In genomic region chr12:111759176-111760061, GRCm38 (mm10) we compare ENCODE assay signal across 8 mouse cellular contexts. TPM values are rescaled to one million over a fixed set of nuclear protein-coding genes. Genes with fewer than 3 reads are reported as not detected.
DNase-seq lines count a peak whose midpoint lies in the region; ATAC-seq lines count a peak whose summit lies in the region.

No protein-coding gene starts in this region.

- H3K27me3 ChIP-seq in forebrain, embryonic 14.5 days (replicated peaks; ENCODE audit: control insufficient read depth, insufficient read depth, low read length), result no peaks in the 10 kb centered on the region
- no peaks in the 10 kb centered on the region for H3K27me3 ChIP-seq in stomach, embryonic 15.5 days (replicated peaks)

- peak; percentile 41 for DNase-seq in layer of hippocampus, adult 9-11 months
- no peak for DNase-seq in layer of hippocampus, adult 18-20 months (ENCODE audit: low spot score in 2 of 2)
- peak; percentile 78 for DNase-seq in cerebellum, adult 11-12 months
- peak; percentile 46 for DNase-seq in forebrain, embryonic 14.5 days (ENCODE audit: low spot score)
- peak; percentile 84 for DNase-seq in heart, postnatal 4 days
- DNase-seq in left cerebral cortex, postnatal 14 days (ENCODE audit: low spot score in 2 of 2), result peak; percentile 27 to 43

- WGBS in forebrain, embryonic 14.5 days, result 1% methylated on average over 35 of the region's 35 CpGs
- 3% methylated on average over 33 of the region's 35 CpGs for WGBS in stomach, embryonic 15.5 days

- H3K9ac ChIP-seq in forebrain, embryonic 14.5 days (ENCODE audit: low read length), result peak overlapping the region; percentile 98
- H3K9ac ChIP-seq in stomach, embryonic 15.5 days, result peak overlapping the region; percentile 93

- peaks cover 12% of the 10 kb centered on the region; the same call in 1 of the 2 replicates for H3K36me3 ChIP-seq in forebrain, embryonic 14.5 days (ENCODE audit: control insufficient read depth, insufficient read depth, low read length)
- 0 out of 2 replicates have a peak, but pooled peaks cover 4% of the 10 kb centered on the region for H3K36me3 ChIP-seq in stomach, embryonic 15.5 days

- H3K4me3 ChIP-seq in forebrain, embryonic 14.5 days (ENCODE audit: low read depth, low read length), result peak overlapping the region; percentile 86
- H3K4me3 ChIP-seq in stomach, embryonic 15.5 days (replicated peaks), result peak overlapping the region; percentile 94

- H3K4me1 ChIP-seq in forebrain, embryonic 14.5 days (ENCODE audit: control insufficient read depth, insufficient read depth, low read length), result peaks cover 16% of the 10 kb centered on the region
- H3K4me1 ChIP-seq in stomach, embryonic 15.5 days, result peaks cover 29% of the 10 kb centered on the region

- intact Hi-C loops in left cerebral cortex, postnatal 14 days (cut with DNase I), result no loop called here

- peak; percentile 52 for ATAC-seq in forebrain, embryonic 14.5 days
- ATAC-seq in megakaryocyte, adult 5-6 weeks (ENCODE audit: poor library complexity, severe bottlenecking), result peak; percentile 26
- peak; percentile 8; the same call in 1 of the 2 replicates for ATAC-seq in stomach, embryonic 15.5 days (ENCODE audit: insufficient read depth, low FRiP score, low read depth)

- H3K4me2 ChIP-seq in forebrain, embryonic 14.5 days (ENCODE audit: low read length), result peak overlapping the region; percentile 89
- peak overlapping the region; percentile 99 for H3K4me2 ChIP-seq in stomach, embryonic 15.5 days

- H3K9me3 ChIP-seq in forebrain, embryonic 14.5 days (replicated peaks; ENCODE audit: control insufficient read depth, low read length), result no peaks in the 10 kb centered on the region
- H3K9me3 ChIP-seq in stomach, embryonic 15.5 days, result no peaks in the 10 kb centered on the region

- H3K27ac ChIP-seq in forebrain, embryonic 14.5 days (ENCODE audit: low read depth, low read length), result peak overlapping the region; percentile 92
- peak overlapping the region; percentile 89 for H3K27ac ChIP-seq in stomach, embryonic 15.5 days

RNA-seq across cellular contexts. Expression of gene Klc1, which starts 0.8 kb away (rescaled TPM):
- total RNA-seq in layer of hippocampus, adult 18-20 months (2021), result 100 to 1,000 TPM; 682 to 695 TPM
- polyA plus RNA-seq in forebrain, embryonic 14.5 days (2014; fragmentation: Nextera tagmentation; extraction: Ambion mirVana), result 391 and 464 TPM in 2 replicates
- 100 to 1,000 TPM; 159 to 169 TPM for total RNA-seq in heart, postnatal 4 days (2021)
- 100 to 1,000 TPM; 856 to 890 TPM for total RNA-seq in left cerebral cortex, postnatal 14 days (2021)
- 36.3 and 36.7 TPM in 2 replicates for total RNA-seq in megakaryocyte, adult 5-6 weeks (2015)
- total RNA-seq in megakaryocyte, adult 5-6 weeks (2017), result 72.7 and 83.1 TPM in 2 replicates
- 97.8 and 113 TPM in 2 replicates for polyA plus RNA-seq in stomach, embryonic 15.5 days (2015; fragmentation: Nextera tagmentation; extraction: Ambion mirVana)

RNA-seq across cellular contexts. Expression of gene Apopt1, which starts 46.4 kb away (rescaled TPM):
- 10 to 100 TPM; 32.9 to 37.4 TPM for total RNA-seq in layer of hippocampus, adult 18-20 months (2021)
- polyA plus RNA-seq in forebrain, embryonic 14.5 days (2014; fragmentation: Nextera tagmentation; extraction: Ambion mirVana), result 47.1 and 50.8 TPM in 2 replicates
- total RNA-seq in heart, postnatal 4 days (2021), result 10 to 100 TPM; 40.0 to 42.1 TPM
- total RNA-seq in left cerebral cortex, postnatal 14 days (2021), result 10 to 100 TPM; 39.4 to 44.3 TPM
- total RNA-seq in megakaryocyte, adult 5-6 weeks (2015), result 44.6 and 45.0 TPM in 2 replicates
- total RNA-seq in megakaryocyte, adult 5-6 weeks (2017), result 60.6 and 61.0 TPM in 2 replicates
- 46.4 and 51.3 TPM in 2 replicates for polyA plus RNA-seq in stomach, embryonic 15.5 days (2015; fragmentation: Nextera tagmentation; extraction: Ambion mirVana)

RNA-seq across cellular contexts. Expression of gene Bag5, which starts 46.4 kb away (rescaled TPM):
- total RNA-seq in layer of hippocampus, adult 18-20 months (2021), result 10 to 100 TPM; 54.9 to 58.5 TPM
- polyA plus RNA-seq in forebrain, embryonic 14.5 days (2014; fragmentation: Nextera tagmentation; extraction: Ambion mirVana), result 60.4 and 65.8 TPM in 2 replicates
- 10 to 100 TPM; 29.3 to 32.6 TPM for total RNA-seq in heart, postnatal 4 days (2021)
- 10 to 100 TPM; 45.7 to 47.0 TPM for total RNA-seq in left cerebral cortex, postnatal 14 days (2021)
- total RNA-seq in megakaryocyte, adult 5-6 weeks (2015), result 10.8 and 11.4 TPM in 2 replicates
- 19.1 and 21.8 TPM in 2 replicates for total RNA-seq in megakaryocyte, adult 5-6 weeks (2017)
- polyA plus RNA-seq in stomach, embryonic 15.5 days (2015; fragmentation: Nextera tagmentation; extraction: Ambion mirVana), result 49.5 and 50.9 TPM in 2 replicates

RNA-seq across cellular contexts. Expression of gene Xrcc3, which starts 54.3 kb away (rescaled TPM):
- 1 to 10 TPM; 4.0 to 6.0 TPM for total RNA-seq in layer of hippocampus, adult 18-20 months (2021)
- 3.0 and 3.7 TPM in 2 replicates for polyA plus RNA-seq in forebrain, embryonic 14.5 days (2014; fragmentation: Nextera tagmentation; extraction: Ambion mirVana)
- 1 to 10 TPM; 4.8 to 5.5 TPM for total RNA-seq in heart, postnatal 4 days (2021)
- total RNA-seq in left cerebral cortex, postnatal 14 days (2021), result 1 to 10 TPM; 3.7 to 4.7 TPM
- 3.7 and 4.6 TPM in 2 replicates for total RNA-seq in megakaryocyte, adult 5-6 weeks (2015)
- total RNA-seq in megakaryocyte, adult 5-6 weeks (2017), result 3.2 and 3.3 TPM in 2 replicates
- polyA plus RNA-seq in stomach, embryonic 15.5 days (2015; fragmentation: Nextera tagmentation; extraction: Ambion mirVana), result 7.2 and 8.5 TPM in 2 replicates

RNA-seq across cellular contexts. Expression of gene Zfyve21, which starts 54.6 kb away (rescaled TPM):
- 10 to 100 TPM; 23.4 to 23.8 TPM for total RNA-seq in layer of hippocampus, adult 18-20 months (2021)
- 43.0 and 45.0 TPM in 2 replicates for polyA plus RNA-seq in forebrain, embryonic 14.5 days (2014; fragmentation: Nextera tagmentation; extraction: Ambion mirVana)
- total RNA-seq in heart, postnatal 4 days (2021), result 10 to 100 TPM; 36.2 to 38.7 TPM
- 10 to 100 TPM; 19.8 TPM for total RNA-seq in left cerebral cortex, postnatal 14 days (2021)
- 10.5 and 14.8 TPM in 2 replicates for total RNA-seq in megakaryocyte, adult 5-6 weeks (2015)
- 7.4 and 11.0 TPM in 2 replicates for total RNA-seq in megakaryocyte, adult 5-6 weeks (2017)
- 134 and 140 TPM in 2 replicates for polyA plus RNA-seq in stomach, embryonic 15.5 days (2015; fragmentation: Nextera tagmentation; extraction: Ambion mirVana)

Comparison
In these comparisons a context has a peak if more than half of its experiments do, and no peak if none do; other contexts are left out.
1. DNase-seq: peak in layer of hippocampus, adult 9-11 months (single experiment), cerebellum, adult 11-12 months (single experiment), forebrain, embryonic 14.5 days (single experiment), heart, postnatal 4 days (single experiment) and left cerebral cortex, postnatal 14 days (2 of 2); none in layer of hippocampus, adult 18-20 months (0 of 2).
2. RNA of gene Klc1, which starts 0.8 kb away (total RNA-seq): 856 to 890 TPM in left cerebral cortex, postnatal 14 days and 682 to 695 TPM in layer of hippocampus, adult 18-20 months; 159 to 169 TPM in heart, postnatal 4 days and 36.3 to 83.1 TPM in megakaryocyte, adult 5-6 weeks; every median in the first group is over 4 times any median in the second.
3. Peak in every context shown above with its lines, with median percentiles within 50 percentile points of each other: ATAC-seq.